Comparison of ENCODE assay signal across 8 mouse cellular contexts in the genomic region with DNA sequence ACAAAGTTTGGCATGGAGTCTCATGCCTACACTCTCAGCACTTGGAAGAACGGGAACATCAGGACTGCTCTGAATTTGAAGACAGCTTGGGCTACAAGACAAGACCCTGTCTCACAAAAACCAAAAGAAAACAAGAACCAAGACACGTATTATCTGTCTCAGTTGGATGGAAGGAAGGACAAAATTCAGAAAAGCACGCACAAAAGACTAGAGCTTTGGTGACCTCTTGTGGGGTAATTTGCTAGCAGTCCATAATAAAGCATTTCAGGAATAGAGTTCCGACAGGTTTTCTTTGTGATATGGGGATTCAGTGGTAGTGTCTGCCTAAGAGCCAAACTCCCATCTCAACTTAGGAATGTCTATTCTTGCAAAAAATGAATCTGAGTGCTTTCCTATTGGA. TPM values are rescaled to one million over a fixed set of nuclear protein-coding genes. Genes with fewer than 3 reads are reported as not detected.
DNase-seq lines count a peak whose midpoint lies in the region; ATAC-seq lines count a peak whose summit lies in the region.

No protein-coding gene starts in this region.

- no peaks in the 10 kb centered on the region for H3K36me3 ChIP-seq in neural tube, embryonic 14.5 days (ENCODE audit: control insufficient read depth, insufficient read depth, low read length)

- H3K27me3 ChIP-seq in neural tube, embryonic 14.5 days (ENCODE audit: control insufficient read depth, insufficient read depth, low read length): no peaks in the 10 kb centered on the region

- DNase-seq in heart, adult 8-10 months (ENCODE audit: low spot score): peak; percentile 35
- DNase-seq in heart, postnatal 25 days (ENCODE audit: low spot score): no peak
- no peak for DNase-seq in neural tube, embryonic 10.5 days (ENCODE audit: extremely low spot score, low spot score)
- peak; percentile 33 for DNase-seq in heart, postnatal 4 days
- DNase-seq in skeletal muscle tissue, adult 2 months (ENCODE audit: low read depth, low spot score): peak; percentile 14
- DNase-seq in gastrocnemius, postnatal 14 days: no peak
- no peak for DNase-seq in adrenal gland, adult 8-10 months

- intact Hi-C loops in heart, postnatal 25 days (cut with DNase I): loop anchor here (1.0 to 2.0 kb wide), 2 partner anchors 523 to 568 kb away; no protein-coding TSS in a partner anchor
- intact Hi-C loops in gastrocnemius, postnatal 14 days (cut with DNase I; ENCODE audit: low total_unique reads): loop anchor here (5.0 kb wide), 2 partner anchors 521 to 566 kb away; no protein-coding TSS in a partner anchor

- no peak overlapping the region for H3K4me2 ChIP-seq in neural tube, embryonic 14.5 days (ENCODE audit: low read depth, low read length)

- WGBS in neural tube, embryonic 14.5 days: 42% methylated on average over 4 of the region's 4 CpGs

- no peak overlapping the region for H3K9ac ChIP-seq in neural tube, embryonic 14.5 days (replicated peaks; ENCODE audit: low read depth, low read length)

- no peaks in the 10 kb centered on the region for H3K4me1 ChIP-seq in neural tube, embryonic 14.5 days (ENCODE audit: control insufficient read depth, insufficient read depth, low read length)

- H3K27ac ChIP-seq in neural tube, embryonic 14.5 days (ENCODE audit: low read depth, low read length): no peak overlapping the region

- H3K9me3 ChIP-seq in neural tube, embryonic 14.5 days (ENCODE audit: control insufficient read depth, low read length): no peaks in the 10 kb centered on the region

- H3K4me3 ChIP-seq in neural tube, embryonic 14.5 days (ENCODE audit: low read depth, low read length): no peak overlapping the region

- ATAC-seq in neural tube, embryonic 14.5 days (ENCODE audit: low read depth): peak; percentile 17; the same call in 1 of the 2 replicates

RNA-seq across cellular contexts. Expression of a gene that starts 24.5 kb away (rescaled TPM):
- 1 to 10 TPM in 3 of 4 experiments, under 1 TPM in 1; 0.79 to 1.6 (median 1.5) TPM for total RNA-seq in heart, adult 8-10 months (2022)
- 1 to 10 TPM; 1.6 to 1.9 TPM for total RNA-seq in heart, postnatal 25 days (2021)
- 130 and 150 TPM in 2 replicates for polyA plus RNA-seq in neural tube, embryonic 14.5 days (2014; fragmentation: Nextera tagmentation; extraction: Ambion mirVana)
- total RNA-seq in heart, postnatal 4 days (2021): 1 to 10 TPM; 4.3 to 4.8 TPM
- total RNA-seq in gastrocnemius, postnatal 14 days (2021): 1 to 10 TPM; 1.2 to 1.6 TPM
- total RNA-seq in adrenal gland, adult 8-10 months (2022): 10 to 100 TPM; 35.6 to 42.2 (median 38.5) TPM

Comparison
In these comparisons a context has a peak if more than half of its experiments do, and no peak if none do; other contexts are left out.
1. DNase-seq: peak in heart, adult 8-10 months (single experiment), heart, postnatal 4 days (single experiment) and skeletal muscle tissue, adult 2 months (single experiment); none in heart, postnatal 25 days (single experiment), neural tube, embryonic 10.5 days (single experiment), gastrocnemius, postnatal 14 days (single experiment) and adrenal gland, adult 8-10 months (single experiment).
2. RNA of a gene that starts 24.5 kb away (total RNA-seq): 35.6 to 42.2 TPM in adrenal gland, adult 8-10 months; 4.3 to 4.8 TPM in heart, postnatal 4 days, 1.6 to 1.9 TPM in heart, postnatal 25 days, 0.79 to 1.6 TPM in heart, adult 8-10 months and 1.2 to 1.6 TPM in gastrocnemius, postnatal 14 days; every median in the first group is over 4 times any median in the second.